Mouse (Mus musculus) C2C12 (cell line): ENCODE data around the gene Ccdc15.

ENCODE experiments used
- CTCF ChIP-seq: IDR thresholded peaks from one replicate; pipeline ENCODE4 v1.5.1; 2011; ENCODE audit not compliant: control insufficient read depth, insufficient read depth, insufficient read length
- FOSL1 ChIP-seq: IDR thresholded peaks from one replicate; pipeline ENCODE4 v1.8.0; 2011; ENCODE audit warnings: mild to moderate bottlenecking, low read length; ENCODE audit not compliant: poor library complexity, insufficient read depth, severe bottlenecking
- MAX ChIP-seq: IDR thresholded peaks from one replicate; pipeline ENCODE4 v1.6.1; 2011; ENCODE audit warnings: mild to moderate bottlenecking, control low read depth
- MYOD1 ChIP-seq: IDR thresholded peaks from one replicate; pipeline ENCODE4 v1.6.1; 2011; ENCODE audit warnings: low read depth; ENCODE audit not compliant: control insufficient read depth, insufficient read length
- MYOG ChIP-seq: IDR thresholded peaks from one replicate; pipeline ENCODE4 v1.6.1; 2011; ENCODE audit not compliant: control insufficient read depth, insufficient read length; ENCODE audit errors: extremely low read depth
- USF1 ChIP-seq: IDR thresholded peaks from one replicate; pipeline ENCODE4 v1.6.1; 2011; ENCODE audit warnings: low read depth, mild to moderate bottlenecking, control low read depth, moderate library complexity

DNA sequence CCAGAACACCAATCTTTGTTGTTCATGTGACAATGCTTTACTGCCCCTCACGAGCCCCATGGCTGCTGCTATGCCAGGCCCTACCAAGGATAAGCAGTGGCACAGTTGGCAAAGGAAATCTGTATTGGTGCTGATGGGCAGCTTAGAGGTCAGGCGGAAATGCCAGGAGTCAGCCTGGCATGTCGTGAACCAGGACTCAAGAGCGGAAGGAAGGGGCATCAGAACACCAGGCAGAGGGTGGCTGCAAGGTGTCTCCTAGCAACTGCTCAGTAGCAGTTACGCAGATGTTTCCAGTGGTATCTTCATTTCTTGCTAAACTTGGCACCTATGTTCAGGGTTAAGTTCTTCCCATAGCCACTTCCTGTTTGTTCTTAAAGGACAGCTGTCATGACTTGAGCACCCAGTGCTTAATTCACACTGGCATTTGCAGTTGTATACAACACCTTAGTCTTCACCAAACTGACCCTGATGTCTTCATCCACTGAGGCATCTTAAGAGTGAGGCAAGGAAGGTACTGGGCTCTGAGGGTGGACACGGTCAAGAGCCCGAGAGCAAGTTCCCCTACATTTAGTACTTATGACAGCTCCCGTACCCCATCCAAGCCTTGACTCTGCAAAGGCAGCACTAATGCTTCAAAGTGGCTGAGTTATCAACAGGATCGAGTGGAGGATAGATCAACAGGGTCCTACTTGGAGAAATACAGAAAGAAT, 117.6 kb downstream of the Ccdc15 start:
- TF ChIP-seq CTCF (no peak), MAX (no peak), USF1 (no peak), MYOD1 (no peak), FOSL1 (no peak), MYOG (no peak)
